Mouse (Mus musculus): Measurements from ENCODE around the gene Ldlrad3. TPM values are rescaled to one million over a fixed set of nuclear protein-coding genes. Genes with fewer than 3 reads are reported as not detected.

The Ldlrad3 gene
- polyA plus RNA-seq, 1 experiment from 2014 or later: 18.1 TPM

GRCm38 (mm10) chr2:102192943-102193820 is 7.0 kb upstream of the Ldlrad3 start:
- no peak overlapping the region for H3K4me3 ChIP-seq (ENCODE audit: low read depth, low read length)
- ATAC-seq (no peak), DNase-seq (ENCODE audit: low spot score) (no peak)
- H3K27ac ChIP-seq (ENCODE audit: low read depth, low read length): no peak overlapping the region
- no peaks in the 10 kb centered on the region for H3K27me3 ChIP-seq (replicated peaks; ENCODE audit: control insufficient read depth, insufficient read depth, low read length)
- H3K4me2 ChIP-seq (ENCODE audit: low read length): no peak overlapping the region
- H3K4me1 ChIP-seq (ENCODE audit: control insufficient read depth, insufficient read depth, low read length): no peaks in the 10 kb centered on the region
- no peak overlapping the region for H3K9ac ChIP-seq (ENCODE audit: low read length)
- no peaks in the 10 kb centered on the region for H3K36me3 ChIP-seq (ENCODE audit: control insufficient read depth, insufficient read depth, low read length)
- H3K9me3 ChIP-seq (replicated peaks; ENCODE audit: control insufficient read depth, low read length): no peaks in the 10 kb centered on the region
- WGBS: 93% methylated on average over 16 of the region's 16 CpGs

DNA sequence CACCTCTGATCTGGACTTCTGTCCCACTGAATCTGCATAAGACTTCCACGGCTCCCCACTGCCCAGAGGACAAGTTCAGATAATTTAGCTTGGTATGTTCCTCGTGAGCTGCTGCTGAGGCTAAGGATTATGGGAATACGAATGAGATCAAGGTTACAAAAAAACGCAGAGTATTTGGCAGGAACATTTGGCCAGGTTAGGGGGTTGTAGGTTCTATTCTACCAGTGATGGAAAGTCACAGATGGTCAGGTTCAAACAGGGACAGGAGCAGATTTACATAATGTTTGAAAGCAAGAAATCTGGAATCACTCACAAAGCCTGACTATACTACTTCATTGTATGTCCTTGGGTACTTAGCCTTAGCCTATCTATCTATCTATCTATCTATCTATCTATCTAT is 5.6 kb upstream of the Ldlrad3 start:
- DNase-seq (ENCODE audit: low spot score) (no peak), ATAC-seq (no peak)
- no peak overlapping the region for H3K9ac ChIP-seq (ENCODE audit: low read length)
- no peak overlapping the region for H3K27ac ChIP-seq (ENCODE audit: low read depth, low read length)
- no peaks in the 10 kb centered on the region for H3K9me3 ChIP-seq (replicated peaks; ENCODE audit: control insufficient read depth, low read length)
- no peaks in the 10 kb centered on the region for H3K4me1 ChIP-seq (ENCODE audit: control insufficient read depth, insufficient read depth, low read length)
- H3K4me2 ChIP-seq (ENCODE audit: low read length): no peak overlapping the region
- no peaks in the 10 kb centered on the region for H3K27me3 ChIP-seq (replicated peaks; ENCODE audit: control insufficient read depth, insufficient read depth, low read length)
- WGBS: 73% methylated on average over 4 of the region's 4 CpGs
- no peaks in the 10 kb centered on the region for H3K36me3 ChIP-seq (ENCODE audit: control insufficient read depth, insufficient read depth, low read length)
- no peak overlapping the region for H3K4me3 ChIP-seq (ENCODE audit: low read depth, low read length)

DNA sequence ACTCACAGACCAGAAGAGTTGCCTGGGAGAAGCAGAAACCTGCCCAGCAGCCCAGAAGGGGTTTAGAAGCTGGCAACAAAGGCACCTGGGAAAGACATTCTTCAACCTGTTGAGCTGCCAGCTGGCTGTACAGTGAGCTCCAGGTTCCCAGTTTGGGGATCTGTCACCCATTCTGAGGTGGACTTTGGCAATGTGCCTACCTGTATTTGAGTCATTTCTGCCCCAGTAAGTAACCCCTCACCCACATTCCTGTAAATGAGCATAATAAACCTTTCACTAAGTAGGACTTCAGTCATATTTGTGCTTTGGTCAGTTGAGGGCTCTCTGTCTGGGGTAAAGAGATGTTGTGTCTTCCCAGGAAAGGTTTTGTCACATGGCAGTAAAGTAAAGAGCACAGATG is 4.8 kb upstream of the Ldlrad3 start:
- H3K4me3 ChIP-seq (ENCODE audit: low read depth, low read length): no peak overlapping the region

GRCm38 (mm10) chr2:102185069-102185950 is 875 bp downstream of the Ldlrad3 start:
- H3K9ac ChIP-seq (ENCODE audit: low read length): peak overlapping the region; percentile 84
- peak overlapping the region; percentile 78 for H3K4me2 ChIP-seq (ENCODE audit: low read length)
- peak overlapping the region; percentile 83 for H3K4me3 ChIP-seq (ENCODE audit: low read depth, low read length)
- H3K27ac ChIP-seq (ENCODE audit: low read depth, low read length): peak overlapping the region; percentile 88
- H3K27me3 ChIP-seq (replicated peaks; ENCODE audit: control insufficient read depth, insufficient read depth, low read length): no peaks in the 10 kb centered on the region
- under 1% methylated on average over 24 of the region's 24 CpGs for WGBS
- no peaks in the 10 kb centered on the region for H3K36me3 ChIP-seq (ENCODE audit: control insufficient read depth, insufficient read depth, low read length)
- peaks cover 14% of the 10 kb centered on the region for H3K4me1 ChIP-seq (ENCODE audit: control insufficient read depth, insufficient read depth, low read length)
- no peaks in the 10 kb centered on the region for H3K9me3 ChIP-seq (replicated peaks; ENCODE audit: control insufficient read depth, low read length)
- DNase-seq (ENCODE audit: low spot score) (peak; percentile 62), ATAC-seq (peak; percentile 47)

More for the DNA sequence above, 4.8 kb upstream of the Ldlrad3 start:
- no peaks in the 10 kb centered on the region for H3K36me3 ChIP-seq (ENCODE audit: control insufficient read depth, insufficient read depth, low read length)
- no peak for DNase-seq (ENCODE audit: low spot score)
- no peaks in the 10 kb centered on the region for H3K9me3 ChIP-seq (replicated peaks; ENCODE audit: control insufficient read depth, low read length)
- H3K27ac ChIP-seq (ENCODE audit: low read depth, low read length): no peak overlapping the region
- H3K9ac ChIP-seq (ENCODE audit: low read length): no peak overlapping the region
- H3K4me2 ChIP-seq (ENCODE audit: low read length): no peak overlapping the region
- no peaks in the 10 kb centered on the region for H3K4me1 ChIP-seq (ENCODE audit: control insufficient read depth, insufficient read depth, low read length)
- no peak for ATAC-seq
- H3K27me3 ChIP-seq (replicated peaks; ENCODE audit: control insufficient read depth, insufficient read depth, low read length): no peaks in the 10 kb centered on the region

- Histone ChIP-seq H3K36me3 (ENCODE audit: control insufficient read depth, insufficient read depth, low read length) (no peaks in the 10 kb centered on the region), H3K9ac (ENCODE audit: low read length) (no peak overlapping the region), H3K4me2 (ENCODE audit: low read length) (peak overlapping the region; percentile 78; the same call in 1 of the 2 replicates), H3K9me3 (replicated peaks; ENCODE audit: control insufficient read depth, low read length) (no peaks in the 10 kb centered on the region), H3K27me3 (replicated peaks; ENCODE audit: control insufficient read depth, insufficient read depth, low read length) (no peaks in the 10 kb centered on the region), H3K4me1 (ENCODE audit: control insufficient read depth, insufficient read depth, low read length) (peaks cover 14% of the 10 kb centered on the region), H3K27ac (ENCODE audit: low read depth, low read length) (no peak overlapping the region), H3K4me3 (ENCODE audit: low read depth, low read length) (no peak overlapping the region)
- 78% methylated on average over 7 of the region's 7 CpGs for WGBS
- DNase-seq (ENCODE audit: low spot score) (no peak), ATAC-seq (no peak)
Measured at GRCm38 (mm10) chr2:102183720-102184480, 2.3 kb downstream of the Ldlrad3 start.

DNA sequence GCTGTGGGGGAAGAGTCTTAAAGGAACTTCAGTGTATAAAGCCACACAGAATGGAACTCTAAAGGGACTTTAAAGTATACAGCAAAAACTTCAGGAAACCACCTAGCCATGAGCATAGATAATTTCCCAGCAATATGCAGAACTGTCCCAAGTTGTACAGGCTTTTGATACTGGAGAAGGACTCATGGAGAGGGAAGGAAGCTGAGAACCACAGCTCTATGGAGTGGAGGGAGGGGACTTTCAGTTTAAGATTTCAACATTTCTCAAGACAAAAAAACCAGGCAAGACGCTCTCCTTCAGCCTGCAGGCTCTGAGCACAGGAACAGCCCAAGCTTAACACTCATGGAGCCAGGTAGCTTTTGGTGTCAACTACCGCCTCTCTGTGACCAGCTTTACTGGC is 4.7 kb downstream of the Ldlrad3 start:
- Histone ChIP-seq H3K4me2 (ENCODE audit: low read length) (no peak overlapping the region), H3K36me3 (ENCODE audit: control insufficient read depth, insufficient read depth, low read length) (no peaks in the 10 kb centered on the region), H3K9ac (ENCODE audit: low read length) (no peak overlapping the region), H3K4me1 (ENCODE audit: control insufficient read depth, insufficient read depth, low read length) (peaks cover 14% of the 10 kb centered on the region), H3K27me3 (replicated peaks; ENCODE audit: control insufficient read depth, insufficient read depth, low read length) (no peaks in the 10 kb centered on the region), H3K9me3 (replicated peaks; ENCODE audit: control insufficient read depth, low read length) (no peaks in the 10 kb centered on the region), H3K27ac (ENCODE audit: low read depth, low read length) (no peak overlapping the region), H3K4me3 (ENCODE audit: low read depth, low read length) (no peak overlapping the region)
- DNase-seq (ENCODE audit: low spot score): no peak
- WGBS: 87% methylated on average over 2 of the region's 2 CpGs
- no peak for ATAC-seq

DNA sequence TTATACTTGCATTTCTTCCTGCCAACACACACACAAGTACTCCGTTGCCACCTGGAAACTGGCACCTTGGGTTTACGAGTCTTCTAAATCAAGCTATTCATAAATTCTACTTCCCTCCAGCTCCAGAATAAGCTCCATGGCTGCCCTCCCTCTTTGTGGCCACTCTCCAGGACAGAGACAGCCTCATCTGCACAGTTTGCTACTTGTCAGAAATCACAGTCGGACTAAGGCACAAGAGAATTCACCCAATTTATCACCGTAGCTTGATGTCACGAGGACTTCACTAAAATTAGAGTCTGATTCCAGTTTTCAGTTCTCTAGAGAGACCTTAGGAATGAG is 9.8 kb downstream of the Ldlrad3 start:
- Histone ChIP-seq H3K27me3 (replicated peaks; ENCODE audit: control insufficient read depth, insufficient read depth, low read length) (no peaks in the 10 kb centered on the region), H3K9ac (ENCODE audit: low read length) (no peak overlapping the region), H3K27ac (ENCODE audit: low read depth, low read length) (peak overlapping the region; percentile 27; the same call in 1 of the 2 replicates), H3K9me3 (replicated peaks; ENCODE audit: control insufficient read depth, low read length) (no peaks in the 10 kb centered on the region), H3K4me2 (ENCODE audit: low read length) (no peak overlapping the region), H3K4me1 (ENCODE audit: control insufficient read depth, insufficient read depth, low read length) (no peaks in the 10 kb centered on the region), H3K36me3 (ENCODE audit: control insufficient read depth, insufficient read depth, low read length) (no peaks in the 10 kb centered on the region), H3K4me3 (ENCODE audit: low read depth, low read length) (no peak overlapping the region)
- no peak for ATAC-seq
- 79% methylated on average over 5 of the region's 5 CpGs for WGBS
- no peak for DNase-seq (ENCODE audit: low spot score)

DNA sequence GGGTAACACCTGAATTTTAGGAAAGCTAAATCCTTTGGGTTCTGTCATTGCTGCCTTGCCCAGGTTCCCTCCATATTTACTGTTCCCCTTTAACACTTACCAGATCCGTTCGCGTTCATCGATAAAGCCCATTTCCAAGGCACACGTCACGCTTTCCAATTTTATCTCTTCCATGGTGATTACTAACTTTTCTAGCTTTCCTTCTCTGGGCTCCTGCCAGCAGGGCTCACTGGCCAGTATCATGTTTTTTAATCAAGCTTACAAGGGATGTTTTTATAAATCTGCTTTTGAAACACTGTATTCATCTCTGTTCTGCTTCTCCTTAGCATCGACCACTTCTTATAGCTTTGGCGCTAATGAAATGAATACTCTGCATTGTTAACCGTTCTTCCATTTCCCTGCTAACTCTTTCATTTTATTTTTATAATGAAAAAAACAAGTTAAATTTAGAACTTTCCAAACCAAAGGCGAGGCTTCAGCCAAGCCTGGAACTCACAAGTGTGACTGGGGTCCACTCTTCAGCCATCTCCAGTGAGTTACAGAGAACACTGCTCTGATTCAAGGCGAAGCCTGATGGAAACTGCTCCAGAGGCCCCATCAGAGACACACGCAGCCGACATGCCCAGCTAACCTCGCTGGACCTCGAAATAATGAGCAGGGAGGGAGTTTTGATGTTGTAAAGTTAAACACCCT is 10.3 kb downstream of the Ldlrad3 start:
- no peak overlapping the region for H3K9ac ChIP-seq (ENCODE audit: low read length)
- no peaks in the 10 kb centered on the region for H3K27me3 ChIP-seq (replicated peaks; ENCODE audit: control insufficient read depth, insufficient read depth, low read length)
- H3K4me3 ChIP-seq (ENCODE audit: low read depth, low read length): no peak overlapping the region
- no peak for DNase-seq (ENCODE audit: low spot score)
- H3K4me1 ChIP-seq (ENCODE audit: control insufficient read depth, insufficient read depth, low read length): no peaks in the 10 kb centered on the region
- H3K9me3 ChIP-seq (replicated peaks; ENCODE audit: control insufficient read depth, low read length): no peaks in the 10 kb centered on the region
- no peak for ATAC-seq
- H3K36me3 ChIP-seq (ENCODE audit: control insufficient read depth, insufficient read depth, low read length): no peaks in the 10 kb centered on the region
- 79% methylated on average over 15 of the region's 15 CpGs for WGBS
- peak overlapping the region; percentile 27; the same call in 1 of the 2 replicates for H3K27ac ChIP-seq (ENCODE audit: low read depth, low read length)
- no peak overlapping the region for H3K4me2 ChIP-seq (ENCODE audit: low read length)
